Mouse (Mus musculus): ENCODE measurements around the gene Psma5.

DNA sequence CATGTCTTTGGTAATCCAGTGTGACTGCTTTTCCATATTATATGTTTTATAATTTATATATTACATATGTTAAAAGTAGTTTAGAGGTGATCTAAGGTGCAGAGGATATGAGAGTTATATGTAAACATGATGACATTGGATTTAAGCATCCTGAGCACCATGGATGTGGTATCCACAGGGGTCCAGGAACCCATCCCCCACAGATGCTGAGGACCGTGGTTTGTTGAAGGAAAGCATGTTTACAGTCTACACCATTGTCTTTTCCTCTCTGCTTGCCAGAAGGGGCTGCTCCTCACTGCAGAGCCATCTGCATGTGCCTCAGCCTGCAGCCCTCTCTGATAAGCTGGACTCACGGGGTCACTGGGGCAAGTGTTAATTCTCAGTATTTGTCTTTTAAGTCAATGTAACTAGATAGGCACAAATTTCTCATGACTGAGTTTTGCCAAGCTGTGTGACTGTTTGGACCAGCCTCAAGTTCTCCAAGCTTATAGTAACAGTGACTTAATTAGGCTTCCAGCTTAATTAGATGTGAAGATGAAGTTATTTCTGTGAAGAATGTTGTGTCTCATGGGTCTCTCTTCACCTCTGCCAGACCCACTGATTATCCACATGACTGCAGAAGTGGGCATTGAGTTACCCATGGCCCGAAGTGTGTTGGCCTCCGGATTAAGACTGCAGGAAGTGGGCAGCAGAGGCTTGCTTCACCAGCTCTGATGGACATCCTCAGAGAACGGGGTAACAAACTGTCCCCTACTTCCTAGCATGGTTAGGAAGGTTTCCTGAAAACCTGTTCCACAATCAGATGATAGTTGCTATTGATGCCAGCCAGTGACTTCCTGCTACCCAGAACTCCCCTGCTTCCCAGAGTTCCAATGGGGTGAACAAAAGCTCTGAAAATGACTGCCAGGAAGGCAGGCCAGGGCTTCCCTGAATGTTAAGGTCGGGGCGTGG, 41.2 kb downstream of the Psma5 start:
- no peak for TF ChIP-seq POLR2A (IDR thresholded peaks at IDR 0.05; ENCODE audit: low read depth, low read length)
- no peak for TF ChIP-seq CTCF (IDR thresholded peaks at IDR 0.05; ENCODE audit: borderline replicate concordance, insufficient read depth, low read length)
